Mouse (Mus musculus): ENCODE results near the gene Gramd1c.

DNA sequence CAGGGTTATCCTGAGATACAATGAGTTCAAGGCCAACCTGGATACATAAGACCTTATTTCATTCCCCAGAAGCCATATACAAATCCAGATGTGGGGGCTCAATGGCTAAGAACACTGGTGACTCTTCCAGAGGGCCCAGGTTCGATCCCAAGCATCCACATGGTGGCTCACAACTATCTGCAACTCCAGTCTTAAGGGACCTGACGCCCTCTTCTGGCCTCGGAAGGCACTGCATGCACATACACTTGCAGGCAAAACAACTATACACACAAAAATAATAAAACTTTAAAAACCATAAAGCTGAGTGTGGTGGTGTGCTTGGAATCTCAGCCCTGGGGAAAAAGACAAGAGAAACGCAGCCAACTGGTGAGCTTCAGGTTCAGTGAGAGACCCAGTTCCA lies 24.0 kb downstream of the Gramd1c start:
- TF ChIP-seq CTCF (conservative IDR thresholded peaks at IDR 0.05; ENCODE audit: low read length) (no peak), POU5F1 (IDR thresholded peaks at IDR 0.05; ENCODE audit: borderline replicate concordance, low read length) (no peak), NANOG (IDR thresholded peaks at IDR 0.05; ENCODE audit: borderline replicate concordance, low read length) (no peak)

Data from E14TG2a.4 (cell line).